Mouse (Mus musculus): ENCODE results near the gene N4bp2l1. TPM values are rescaled to one million over a fixed set of nuclear protein-coding genes. Genes with fewer than 3 reads are reported as not detected.

The N4bp2l1 gene
- 23.6 TPM for polyA plus RNA-seq (2014; fragmentation: Illumina TruSeq; extraction: RNeasy Lipid Tissue Mini Kit (QIAGEN cat#74804); ENCODE audit: low read depth, low replicate concordance)

DNA sequence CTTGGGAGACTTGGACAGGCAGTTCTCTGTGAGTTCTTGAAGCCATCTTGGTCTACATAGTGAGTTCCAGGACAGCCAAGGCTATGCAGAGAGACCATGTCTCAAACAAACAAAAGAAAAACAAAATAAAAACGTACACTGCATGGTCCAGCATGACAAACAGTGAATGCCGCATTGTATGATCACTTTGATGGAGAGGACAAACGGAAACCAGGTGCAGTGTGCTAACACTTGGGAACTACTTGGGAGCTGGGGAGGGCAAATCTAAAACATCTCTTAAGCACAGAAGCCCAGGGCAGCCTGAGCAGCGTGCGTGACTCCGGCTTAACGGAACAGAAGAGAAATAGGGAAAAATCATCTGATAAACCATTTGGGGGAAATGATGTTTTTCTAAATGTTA is at the start of gene N4bp2l1:
Gene N4bp2l1 (minus strand): TSS at position 101 of the 400 bp plus-strand sequence.

DNA sequence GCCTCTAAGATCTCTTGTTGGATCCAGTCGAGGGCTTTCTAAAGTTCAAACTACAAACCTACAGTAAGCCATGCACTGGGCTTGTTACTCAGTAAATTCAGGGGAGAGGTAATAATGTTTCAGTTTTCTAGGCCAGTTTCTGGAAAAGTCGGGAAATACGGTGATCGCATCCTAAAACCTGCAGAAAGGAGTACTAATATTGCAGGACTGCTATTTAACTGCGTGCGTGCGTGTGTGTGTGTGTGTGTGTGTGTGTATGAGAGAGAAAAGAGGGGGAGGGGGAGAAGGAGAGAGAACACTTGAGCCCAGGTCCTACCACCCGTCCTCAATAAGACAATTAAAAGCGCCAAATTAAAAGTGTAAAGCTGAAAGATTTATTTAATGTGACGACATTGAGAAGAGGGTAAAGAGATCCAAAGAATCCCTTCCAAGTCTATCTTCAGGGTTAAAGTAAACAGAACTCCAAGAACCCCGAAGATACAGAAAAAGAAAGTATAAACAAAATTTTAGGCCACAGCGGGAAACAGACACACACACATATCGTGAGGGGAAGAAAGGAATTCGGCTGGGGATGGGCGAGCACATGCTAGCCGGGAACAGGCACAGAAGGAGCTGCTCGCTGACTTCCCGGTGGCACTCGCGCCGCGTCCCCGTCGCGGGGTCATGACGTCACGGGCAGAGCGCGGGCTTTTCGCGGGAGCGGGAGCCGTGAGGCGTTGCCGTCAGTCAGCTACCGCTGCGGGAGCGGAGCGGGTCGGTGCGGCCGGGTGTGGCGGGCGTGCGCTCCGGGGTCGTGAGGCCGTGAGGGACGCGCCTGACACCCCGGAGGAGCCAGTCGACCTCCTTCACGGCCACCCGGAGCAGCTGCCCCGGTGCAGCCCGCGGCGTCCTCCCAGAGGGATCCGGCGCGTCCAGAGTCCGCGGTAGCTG is 74.8 kb downstream of the N4bp2l1 start, which contains the start of gene Brca2:
Gene Brca2 (plus strand): TSS at position 694 of the 930 bp plus-strand sequence.

Other genes with a start within 250 kb of the N4bp2l1 start
- gene Zar1l, start 79.0 kb downstream of the N4bp2l1 start, polyA plus RNA-seq (2014; fragmentation: Illumina TruSeq; extraction: RNeasy Lipid Tissue Mini Kit (QIAGEN cat#74804); ENCODE audit: low read depth, low replicate concordance) = not detected
- gene Brca2, start 74.6 kb downstream of the N4bp2l1 start, polyA plus RNA-seq (2014; fragmentation: Illumina TruSeq; extraction: RNeasy Lipid Tissue Mini Kit (QIAGEN cat#74804); ENCODE audit: low read depth, low replicate concordance) = 41.0 TPM
- gene N4bp2l2, start 69.0 kb upstream of the N4bp2l1 start, polyA plus RNA-seq (2014; fragmentation: Illumina TruSeq; extraction: RNeasy Lipid Tissue Mini Kit (QIAGEN cat#74804); ENCODE audit: low read depth, low replicate concordance) = 202 TPM
- gene Pds5b, start 76.6 kb upstream of the N4bp2l1 start, polyA plus RNA-seq (2014; fragmentation: Illumina TruSeq; extraction: RNeasy Lipid Tissue Mini Kit (QIAGEN cat#74804); ENCODE audit: low read depth, low replicate concordance) = 42.8 TPM

Measured in testis, adult 10 weeks (tissue).